Mouse (Mus musculus): Measurements from ENCODE around the gene Zfp839. TPM values are rescaled to one million over a fixed set of nuclear protein-coding genes. Genes with fewer than 3 reads are reported as not detected.

The Zfp839 gene
- total and polyA plus RNA-seq, 3 experiments, result 4.2 to 5.0 TPM; not detected in 1

DNA sequence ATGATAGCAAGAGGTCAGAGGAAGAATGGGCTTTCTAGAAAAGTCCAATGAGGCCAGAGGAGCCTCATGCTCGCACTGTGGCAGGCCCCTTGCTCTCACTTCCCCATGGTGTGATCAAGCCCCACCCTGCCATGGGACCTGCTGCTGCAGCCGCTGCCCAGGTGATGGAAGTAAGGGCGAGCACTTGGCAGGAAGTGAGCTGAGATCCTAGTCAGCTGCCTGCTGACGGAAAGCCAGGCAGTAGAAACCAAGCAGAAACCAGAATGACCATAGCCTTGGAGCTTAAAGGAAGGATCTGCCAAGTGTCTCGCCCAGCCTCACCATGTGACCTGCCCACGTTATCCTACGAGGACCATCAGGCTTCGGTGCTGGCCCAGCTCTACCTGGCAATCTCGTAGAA lies 36.9 kb upstream of the Zfp839 start:
- no peak for TF ChIP-seq TBP (IDR thresholded peaks at IDR 0.05; ENCODE audit: low read depth, low read length)
- no peak for TF ChIP-seq ZKSCAN1 (IDR thresholded peaks at IDR 0.05; ENCODE audit: low read depth, low read length)
- no peak for TF ChIP-seq MAZ (IDR thresholded peaks at IDR 0.05; ENCODE audit: low read depth, low read length)
- no peak for TF ChIP-seq MEF2A (IDR thresholded peaks at IDR 0.05; ENCODE audit: extremely low read depth, insufficient replicate concordance, low read depth, low read length, poor library complexity, severe bottlenecking)
- TF ChIP-seq GATA1 (IDR thresholded peaks at IDR 0.05; ENCODE audit: low read depth, low read length), result no peak
- TF ChIP-seq NRF1 (IDR thresholded peaks at IDR 0.05; ENCODE audit: insufficient read depth, low read depth, low read length, poor library complexity, severe bottlenecking), result no peak
- no peak for TF ChIP-seq RAD21 (IDR thresholded peaks at IDR 0.05; ENCODE audit: low read depth, low read length)
- Histone ChIP-seq H3K9ac (ENCODE audit: control insufficient read depth, low read depth, low read length, poor library complexity, severe bottlenecking) (no peak overlapping the region), H3K27ac (ENCODE audit: control insufficient read depth, low read depth, low read length) (no peak overlapping the region), H3K27me3 (ENCODE audit: control insufficient read depth in 1 of 2, insufficient read depth in 2 of 2, low read length in 2 of 2) (no peaks in the 10 kb centered on the region), H3K4me3 (ENCODE audit: control insufficient read depth in 1 of 2, insufficient read depth in 1 of 2, low read depth in 2 of 2, low read length in 2 of 2) (no peak overlapping the region), H3K36me3 (ENCODE audit: control insufficient read depth in 1 of 2, insufficient read depth in 2 of 2, low read length in 2 of 2) (no peaks in the 10 kb centered on the region), H3K4me1 (ENCODE audit: control insufficient read depth in 1 of 2, insufficient read depth in 2 of 2, low read length in 2 of 2) (no peaks in the 10 kb centered on the region), H3K79me2 (ENCODE audit: control insufficient read depth, insufficient read depth, low read length, poor library complexity) (no peaks in the 10 kb centered on the region), H3K9me3 (replicated peaks; ENCODE audit: insufficient read depth, low read length) (no peaks in the 10 kb centered on the region)
- no peak for DNase-seq (ENCODE audit: low read depth, low spot score)

DNA sequence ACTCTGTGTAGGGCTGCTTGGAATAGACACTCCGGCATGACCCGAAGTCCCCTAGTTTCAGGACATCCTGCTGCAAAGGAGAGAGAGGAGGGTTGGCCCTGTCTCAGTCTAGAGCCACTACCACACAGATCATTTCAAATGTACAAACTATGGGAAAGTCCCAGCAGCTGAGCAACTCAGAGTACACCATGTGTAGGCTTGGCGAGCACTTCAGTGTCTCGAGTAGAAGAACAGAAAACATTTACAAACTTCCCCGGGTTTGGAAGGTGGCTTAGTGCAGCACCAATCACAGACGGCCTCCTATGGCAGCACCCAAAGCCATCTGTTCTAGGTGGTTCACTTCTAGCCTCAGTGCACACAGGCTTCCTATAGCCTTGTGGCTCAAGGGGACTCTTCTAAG lies 36.4 kb upstream of the Zfp839 start:
- no peaks in the 10 kb centered on the region for H3K36me3 ChIP-seq (ENCODE audit: control insufficient read depth in 1 of 2, insufficient read depth in 2 of 2, low read length in 2 of 2)
- no peak overlapping the region for H3K27ac ChIP-seq (ENCODE audit: control insufficient read depth, low read depth, low read length)
- no peaks in the 10 kb centered on the region for H3K9me3 ChIP-seq (replicated peaks; ENCODE audit: insufficient read depth, low read length)
- H3K27me3 ChIP-seq (ENCODE audit: control insufficient read depth in 1 of 2, insufficient read depth in 2 of 2, low read length in 2 of 2), result no peaks in the 10 kb centered on the region
- DNase-seq (ENCODE audit: low read depth, low spot score), result no peak
- no peaks in the 10 kb centered on the region for H3K79me2 ChIP-seq (ENCODE audit: control insufficient read depth, insufficient read depth, low read length, poor library complexity)
- H3K9ac ChIP-seq (ENCODE audit: control insufficient read depth, low read depth, low read length, poor library complexity, severe bottlenecking), result no peak overlapping the region
- H3K4me1 ChIP-seq (ENCODE audit: control insufficient read depth in 1 of 2, insufficient read depth in 2 of 2, low read length in 2 of 2), result no peaks in the 10 kb centered on the region
- TF ChIP-seq ZKSCAN1 (IDR thresholded peaks at IDR 0.05; ENCODE audit: low read depth, low read length) (no peak), MYB (IDR thresholded peaks at IDR 0.05; ENCODE audit: low read depth, low read length) (no peak), MXI1 (IDR thresholded peaks at IDR 0.05; ENCODE audit: low read depth, low read length) (no peak), MAFK (IDR thresholded peaks at IDR 0.05; ENCODE audit: borderline replicate concordance, low read depth, low read length) (no peak), TAL1 (IDR thresholded peaks at IDR 0.05; ENCODE audit: low read length) (no peak), TBP (IDR thresholded peaks at IDR 0.05; ENCODE audit: low read depth, low read length) (no peak), MAZ (IDR thresholded peaks at IDR 0.05; ENCODE audit: low read depth, low read length) (no peak), GABPA (IDR thresholded peaks at IDR 0.05; ENCODE audit: low read depth, low read length) (no peak), USF1 (IDR thresholded peaks at IDR 0.05; ENCODE audit: low read depth, low read length) (no peak), RAD21 (IDR thresholded peaks at IDR 0.05; ENCODE audit: low read depth, low read length) (no peak), SMC3 (IDR thresholded peaks at IDR 0.05; ENCODE audit: low read depth, low read length) (no peak), UBTF (IDR thresholded peaks at IDR 0.05; ENCODE audit: borderline replicate concordance, insufficient read depth, low read depth, low read length) (no peak), CHD1 (IDR thresholded peaks at IDR 0.05; ENCODE audit: low read depth, low read length) (no peak), CTCF (IDR thresholded peaks at IDR 0.05 in 2 of 3, conservative IDR thresholded peaks at IDR 0.05 in 1 of 3; ENCODE audit: control insufficient read depth in 1 of 3, insufficient read depth in 1 of 3, low read depth in 2 of 3, low read length in 3 of 3, poor library complexity in 1 of 3, severe bottlenecking in 1 of 3) (no peak), E2F4 (IDR thresholded peaks at IDR 0.05; ENCODE audit: borderline replicate concordance, low read depth, low read length) (no peak), ZNF384 (IDR thresholded peaks at IDR 0.05; ENCODE audit: low read depth, low read length) (no peak), MEF2A (IDR thresholded peaks at IDR 0.05; ENCODE audit: extremely low read depth, insufficient replicate concordance, low read depth, low read length, poor library complexity, severe bottlenecking) (no peak), POLR2AphosphoS2 (IDR thresholded peaks at IDR 0.05; ENCODE audit: low read length) (no peak), TCF12 (IDR thresholded peaks at IDR 0.05; ENCODE audit: low read depth, low read length) (no peak)
- H3K4me3 ChIP-seq (ENCODE audit: control insufficient read depth in 1 of 2, insufficient read depth in 1 of 2, low read depth in 2 of 2, low read length in 2 of 2), result no peak overlapping the region
